Mouse (Mus musculus) mature B cell (primary cell): ENCODE results near the gene Filip1.

Source experiments
- in situ Hi-C: fragments of 300-500 bp; cut with MboI; formaldehyde crosslinking; loops from 2 replicates; pipeline ENCODE4 v1.14.3; 2019

Filip1 gene

DNA sequence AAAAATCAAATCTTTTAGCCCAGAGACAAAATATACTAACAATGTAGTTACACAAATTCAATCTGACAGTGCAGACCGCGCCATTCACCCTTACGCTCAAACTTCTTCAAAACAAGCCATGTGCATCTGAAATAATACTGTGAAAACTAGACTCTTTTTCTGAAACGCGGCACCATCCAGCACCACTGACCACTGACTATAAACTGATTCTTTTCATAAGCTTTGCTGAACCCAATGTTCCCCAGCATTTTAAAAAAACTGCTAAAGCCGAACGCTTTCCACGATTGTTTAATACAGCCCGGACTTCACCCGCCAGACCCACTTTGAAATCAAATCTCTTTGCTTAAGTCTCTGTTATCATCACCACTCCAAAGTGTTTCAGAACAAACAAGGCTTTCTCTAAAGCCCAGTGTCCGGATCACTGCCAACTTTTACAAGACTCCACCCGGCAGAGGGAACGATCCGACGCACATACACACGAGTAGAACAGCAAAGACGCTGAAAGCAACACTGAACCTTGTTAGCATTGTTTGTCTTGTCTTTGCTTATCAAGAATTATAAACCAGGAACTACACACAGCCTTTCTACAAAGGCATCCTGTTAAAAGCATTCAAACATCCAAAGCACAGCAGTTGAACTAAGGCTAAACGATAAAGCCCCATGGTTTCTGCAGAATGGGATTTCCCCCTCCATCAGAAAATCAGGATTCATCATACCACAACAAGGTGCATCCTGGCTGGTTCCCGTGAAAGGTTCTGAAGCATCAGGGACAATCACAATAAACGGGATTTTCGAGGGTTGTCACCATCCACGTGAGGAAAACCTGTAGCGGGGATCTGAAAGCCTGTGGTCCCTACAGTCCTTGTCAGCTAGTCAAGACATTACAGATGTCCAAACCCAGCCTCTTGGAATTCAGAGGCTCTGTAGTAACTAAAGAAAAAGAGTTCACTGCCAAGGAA, 182.5 kb downstream of the Filip1 start:
- in situ Hi-C loops: no loop called here

- in situ Hi-C loops: no loop called here
Observed at GRCm38 (mm10) chr9:79827072-79827471, 185.6 kb downstream of the Filip1 start.

- in situ Hi-C loops: no loop called here
Observed at GRCm38 (mm10) chr9:79825526-79825925, 187.1 kb downstream of the Filip1 start.

DNA sequence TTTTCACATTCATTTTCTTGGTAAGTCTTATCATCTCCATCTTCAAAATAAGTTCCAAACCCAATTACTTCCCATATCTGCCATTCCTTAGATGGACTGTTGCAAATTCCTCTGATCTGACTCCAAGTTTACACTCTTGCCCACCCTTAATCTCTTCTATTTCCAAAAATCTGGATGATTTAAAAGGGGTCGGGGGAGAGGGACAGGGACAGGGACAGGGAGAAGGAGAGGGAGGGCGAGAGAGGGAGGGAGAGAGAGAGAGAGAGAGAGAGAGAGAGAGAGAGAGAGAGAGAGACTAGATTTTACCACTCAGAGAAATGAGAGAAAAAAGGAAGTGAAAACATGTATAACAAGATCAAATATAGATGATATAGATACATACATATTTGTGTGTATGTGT, 188.8 kb downstream of the Filip1 start:
- in situ Hi-C loops: loop anchor here (25.0 kb wide), 1 partner anchor 163 kb away; no protein-coding TSS in a partner anchor

DNA sequence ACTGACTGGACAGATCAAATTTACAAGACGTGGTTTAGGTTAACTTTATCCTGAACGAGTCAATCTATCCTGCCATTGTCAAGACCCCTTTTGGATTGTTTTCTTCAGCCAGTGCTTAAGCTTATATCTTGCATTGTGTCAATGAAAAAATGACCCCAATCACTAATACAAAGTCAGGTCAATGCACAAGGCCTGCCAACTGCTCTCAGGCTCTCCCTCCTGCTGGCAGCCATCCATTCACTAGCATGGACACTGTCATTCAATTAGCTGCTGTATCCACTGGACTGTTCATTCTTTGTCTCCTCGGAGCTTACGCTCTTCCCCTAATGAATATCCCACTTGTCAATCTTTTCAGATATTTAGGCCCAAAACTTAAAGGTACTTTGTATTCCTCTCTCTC, 189.2 kb downstream of the Filip1 start:
- in situ Hi-C loops: loop anchor here (25.0 kb wide), 1 partner anchor 164 kb away; no protein-coding TSS in a partner anchor

GRCm38 (mm10) chr9:79816464-79816863, 196.2 kb downstream of the Filip1 start:
- in situ Hi-C loops: loop anchor here (25.0 kb wide), 1 partner anchor 171 kb away; no protein-coding TSS in a partner anchor

- in situ Hi-C loops: loop anchor here (25.0 kb wide), 1 partner anchor 171 kb away; no protein-coding TSS in a partner anchor
Observed at GRCm38 (mm10) chr9:79816013-79816412, 196.6 kb downstream of the Filip1 start.

DNA sequence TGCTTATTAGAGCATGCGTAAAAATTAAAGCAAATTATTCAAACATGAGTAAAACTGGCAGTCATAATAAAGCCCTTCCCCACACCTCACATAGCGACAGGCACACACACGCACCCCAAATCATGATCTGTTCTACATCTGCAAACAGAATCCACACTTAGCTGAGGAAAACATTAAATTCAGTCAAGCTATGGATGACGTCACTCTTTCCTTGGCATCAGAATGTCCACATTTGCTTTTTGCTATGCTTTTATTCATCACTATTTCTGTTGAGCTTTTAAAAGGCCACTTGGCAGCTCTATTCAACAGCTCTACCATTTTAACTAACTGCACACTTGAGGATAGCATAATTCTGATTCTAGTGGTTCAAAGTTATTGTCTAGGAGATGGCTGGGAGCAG, 198.1 kb downstream of the Filip1 start:
- in situ Hi-C loops: loop anchor here (25.0 kb wide), 1 partner anchor 173 kb away; no protein-coding TSS in a partner anchor

- in situ Hi-C loops: loop anchor here (25.0 kb wide), 1 partner anchor 176 kb away; no protein-coding TSS in a partner anchor
Observed at GRCm38 (mm10) chr9:79810969-79811902, 201.4 kb downstream of the Filip1 start.

- in situ Hi-C loops: loop anchor here (25.0 kb wide), 1 partner anchor 177 kb away; no protein-coding TSS in a partner anchor
Observed at GRCm38 (mm10) chr9:79810534-79810933, 202.1 kb downstream of the Filip1 start.

DNA sequence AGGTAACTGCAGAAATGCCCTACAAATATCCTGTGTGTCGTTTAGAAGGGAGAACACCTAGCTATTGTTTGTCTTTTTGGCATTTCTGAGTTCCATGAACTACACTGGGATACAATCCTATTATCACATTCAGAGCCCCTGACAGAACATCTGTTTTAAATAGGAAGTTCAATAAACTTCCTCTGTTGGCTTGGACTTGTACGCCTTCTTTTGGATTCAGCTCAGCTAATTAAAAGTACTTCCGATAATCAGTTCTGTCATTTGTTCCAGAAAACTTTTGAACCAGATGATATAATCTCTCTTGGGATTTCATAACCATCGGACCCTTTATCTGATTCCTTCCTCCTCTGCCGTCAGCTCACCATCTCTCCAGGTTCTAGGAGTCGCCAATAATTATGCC, 203.2 kb downstream of the Filip1 start:
- in situ Hi-C loops: loop anchor here (25.0 kb wide), 1 partner anchor 178 kb away; no protein-coding TSS in a partner anchor

GRCm38 (mm10) chr9:79807178-79807577, 205.5 kb downstream of the Filip1 start:
- in situ Hi-C loops: loop anchor here (25.0 kb wide), 1 partner anchor 180 kb away; no protein-coding TSS in a partner anchor

DNA sequence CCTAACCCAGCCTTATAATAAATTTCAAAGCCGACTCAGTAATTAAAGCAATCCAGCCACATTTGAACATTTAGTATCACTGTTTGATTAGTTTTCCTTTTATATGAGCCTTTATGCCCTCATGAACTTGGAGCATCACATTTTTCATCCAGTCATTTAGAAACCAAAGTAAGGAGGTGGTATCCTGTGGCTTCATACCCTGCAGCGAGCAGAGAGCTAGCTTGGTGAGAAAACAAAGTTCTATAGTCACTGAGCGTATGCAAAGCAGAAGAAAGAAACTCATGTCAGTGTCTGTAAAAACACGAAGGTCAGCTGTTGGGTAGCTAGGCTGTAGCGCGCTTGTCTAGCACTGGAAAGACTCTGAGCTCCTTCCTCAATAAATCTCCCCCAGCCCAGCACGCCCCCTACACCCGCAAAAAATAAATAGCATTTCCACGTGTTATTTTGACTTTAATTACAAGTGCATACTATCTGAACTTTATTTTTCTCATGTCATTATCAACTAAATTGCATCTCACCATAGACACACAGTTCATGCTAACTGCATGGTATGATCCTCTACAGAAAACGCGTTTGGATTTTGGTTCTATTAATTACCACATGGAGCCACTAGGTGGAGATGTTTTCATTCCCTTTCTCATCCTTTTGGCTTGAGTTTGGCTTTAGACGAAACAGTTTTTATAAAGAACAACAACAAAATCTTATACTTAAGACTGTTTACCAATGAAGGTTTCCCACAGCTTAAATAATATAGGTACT, 206.2 kb downstream of the Filip1 start:
- in situ Hi-C loops: loop anchor here (25.0 kb wide), 1 partner anchor 181 kb away; no protein-coding TSS in a partner anchor

DNA sequence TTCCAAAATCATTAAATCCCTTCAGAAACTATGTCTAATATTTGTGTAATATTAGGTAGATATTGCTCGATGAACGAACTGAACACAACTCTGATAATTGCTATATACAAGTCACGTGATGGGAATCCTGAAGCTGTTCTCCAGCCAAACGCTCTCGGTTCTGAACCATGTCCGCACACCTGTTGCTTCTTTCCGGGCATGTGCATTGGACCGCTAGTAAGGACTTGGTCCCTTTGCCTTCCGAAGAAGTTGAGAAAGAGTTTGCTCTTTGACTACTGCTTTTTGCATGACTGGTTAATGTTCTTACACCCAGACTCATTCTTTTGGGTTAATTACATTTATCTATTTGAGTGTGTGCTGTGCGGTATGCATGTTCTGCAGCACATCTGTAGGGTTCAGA, 207.2 kb downstream of the Filip1 start:
- in situ Hi-C loops: loop anchor here (25.0 kb wide), 1 partner anchor 182 kb away; no protein-coding TSS in a partner anchor

DNA sequence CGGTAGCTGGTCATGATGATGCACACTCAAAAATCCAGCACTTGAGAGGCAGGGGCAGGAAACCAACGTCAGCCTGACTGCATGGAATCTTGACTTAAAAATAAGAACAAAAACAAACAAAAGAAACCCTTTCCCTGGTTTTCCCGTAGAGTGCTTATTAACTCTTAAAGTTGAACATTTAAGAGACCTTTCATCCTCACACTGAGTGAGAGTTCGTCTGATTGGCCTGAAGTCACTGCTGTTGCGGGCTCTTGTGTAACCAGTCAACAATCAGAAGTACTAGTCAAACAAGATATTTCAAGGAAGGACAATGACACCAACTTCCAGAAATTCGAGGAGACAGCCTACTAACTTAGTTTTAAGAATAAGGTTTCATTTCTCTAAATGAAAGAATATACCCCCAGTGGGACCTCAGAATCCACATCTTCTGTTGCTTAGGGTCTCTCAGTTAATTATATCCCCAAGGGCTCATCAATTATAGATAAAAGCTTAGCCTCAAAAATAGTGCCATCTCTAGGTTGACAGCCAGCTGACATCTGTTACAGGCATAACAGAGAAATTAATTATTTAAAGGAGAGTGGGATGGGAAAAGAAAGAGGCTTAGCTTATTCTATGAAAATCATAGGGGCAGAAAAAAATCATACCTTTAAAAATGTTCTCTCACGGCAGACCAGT, 216.1 kb downstream of the Filip1 start:
- in situ Hi-C loops: no loop called here

DNA sequence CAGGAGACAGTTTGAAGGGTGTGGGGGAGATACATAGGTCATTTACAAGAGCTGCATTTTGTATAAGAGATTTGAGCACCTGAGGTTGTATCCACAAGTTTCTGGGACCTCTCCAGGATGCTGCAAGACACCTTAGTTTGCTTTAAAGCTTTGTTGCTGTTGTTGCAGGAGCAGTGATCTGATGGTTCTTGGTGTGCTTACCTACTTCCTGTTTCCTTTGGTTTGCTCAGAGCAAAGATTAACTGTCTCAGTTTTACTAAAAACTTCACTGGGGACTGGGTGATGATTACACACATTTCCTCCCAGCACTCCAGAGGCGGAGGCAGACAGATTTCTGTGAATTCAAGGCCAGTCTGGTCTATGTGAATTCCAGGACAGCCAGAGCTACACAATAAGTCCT, 217.6 kb downstream of the Filip1 start:
- in situ Hi-C loops: no loop called here

DNA sequence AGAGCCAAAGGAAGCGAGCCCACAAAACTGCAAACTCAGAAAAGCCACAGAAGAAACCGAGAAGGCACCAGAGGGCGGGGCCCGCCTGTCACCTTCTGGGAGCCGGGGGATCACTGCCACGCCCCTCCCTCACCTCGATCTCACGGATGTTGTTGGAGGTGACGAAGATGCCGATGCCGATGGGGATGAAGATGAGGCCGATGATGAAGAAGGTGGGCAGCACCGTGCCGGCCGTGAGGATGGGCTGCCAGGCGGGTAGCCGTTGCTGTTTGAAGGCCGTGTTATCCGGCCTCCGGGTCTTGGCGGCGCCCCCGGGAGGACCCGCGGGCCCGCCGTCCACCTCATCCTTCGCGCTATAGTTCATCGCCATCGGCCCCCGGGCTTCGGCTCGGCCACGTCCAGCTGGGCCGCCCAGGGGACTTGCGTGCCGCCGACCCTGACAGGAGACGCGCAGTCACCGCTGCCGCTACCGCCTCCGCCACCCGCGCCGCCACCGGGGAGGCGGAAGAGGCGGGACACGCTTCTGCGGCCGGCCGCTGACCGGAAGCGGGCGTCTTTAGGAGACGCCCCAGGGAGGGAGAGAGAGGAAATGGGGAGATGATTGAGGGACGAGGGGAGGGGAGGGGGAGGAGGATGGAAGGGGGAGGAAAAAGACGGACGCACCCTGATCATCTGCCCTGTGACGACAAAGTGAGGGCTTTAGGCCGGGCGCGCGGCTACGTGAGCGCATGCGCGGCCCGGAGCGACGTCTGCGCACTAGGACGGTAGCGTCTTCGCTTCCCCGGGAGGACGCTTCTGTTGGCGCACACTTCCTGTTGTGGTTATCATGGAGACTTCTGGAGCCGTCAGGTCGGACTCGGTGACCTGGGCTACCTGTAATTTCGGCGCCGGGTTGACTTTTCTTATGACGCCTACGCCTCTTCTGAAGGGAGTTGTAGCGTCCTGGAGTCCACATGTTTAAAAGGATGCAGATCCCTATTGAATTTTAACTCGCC, 219.5 kb downstream of the Filip1 start, which contains the start of gene Tmem30a:
Gene Tmem30a (minus strand): TSS at position 667 of the 995 bp plus-strand sequence.
- in situ Hi-C loops: no loop called here

- in situ Hi-C loops: no loop called here
Observed at GRCm38 (mm10) chr9:79785794-79786085, 226.9 kb downstream of the Filip1 start.
